Mouse (Mus musculus) erythroblast, embryonic 14.5 days (primary cell): Measurements from ENCODE around the gene Dnaic1.
"Not testable (repeated sequence)": the region's sequence is repeated elsewhere in the genome, so short reads cannot be mapped to it uniquely, and the experiment has no call there.

Experiments used
- GATA1 ChIP-seq: IDR thresholded peaks from 2 replicates; pipeline ENCODE4 v1.6.1; 2012; ENCODE audit warnings: low read length, inconsistent platforms, mixed read lengths
- TAL1 ChIP-seq: IDR thresholded peaks from 3 replicates; pipeline ENCODE4 v1.6.1; 2012; ENCODE audit warnings: low read length, inconsistent platforms, mixed read lengths

DNA sequence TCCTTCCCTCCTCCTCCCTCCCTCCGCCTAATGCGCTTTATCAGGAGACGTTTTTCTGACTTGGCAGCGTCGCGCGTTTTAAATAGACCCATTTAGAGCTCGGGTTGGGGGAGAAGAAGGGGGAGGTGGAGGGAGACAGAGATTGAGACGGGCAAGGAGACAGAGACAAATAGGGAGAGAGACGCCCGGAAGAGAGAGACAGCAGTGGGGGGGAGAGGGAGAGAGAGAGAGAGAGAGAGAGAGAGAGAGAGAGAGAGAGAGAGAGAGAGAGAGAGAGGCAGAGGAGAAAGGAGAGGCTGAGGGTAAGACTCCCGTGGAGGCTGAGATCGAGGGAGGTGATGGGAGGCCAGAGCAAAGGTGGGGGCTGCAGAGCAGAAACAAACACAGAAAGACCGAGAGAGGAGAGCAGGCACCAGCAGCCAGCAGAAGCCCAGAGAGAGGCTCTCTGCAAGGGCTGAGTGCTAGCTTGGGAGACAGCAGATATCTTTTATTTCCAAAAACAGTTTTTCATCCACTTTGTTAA, 115.4 kb downstream of the Dnaic1 start:
- not testable (repeated sequence) for TF ChIP-seq GATA1, TAL1
